Mouse (Mus musculus): ENCODE results near the gene Ly75. TPM values are rescaled to one million over a fixed set of nuclear protein-coding genes. Genes with fewer than 3 reads are reported as not detected.

Ly75 gene
- polyA plus RNA-seq, 1 experiment from 2014 or later: 0.17 TPM

GRCm38 (mm10) chr2:60387363-60387762 is 4.3 kb upstream of the Ly75 start:
- Histone ChIP-seq H3K27ac (no peak overlapping the region), H3K79me2 (ENCODE audit: inconsistent target) (no peaks in the 10 kb centered on the region), H3K4me3 (ENCODE audit: inconsistent target) (no peak overlapping the region), H3K36me3 (ENCODE audit: inconsistent target) (no peaks in the 10 kb centered on the region)
- 97% methylated on average over 3 of the region's 3 CpGs for WGBS (ENCODE audit: missing documents)

DNA sequence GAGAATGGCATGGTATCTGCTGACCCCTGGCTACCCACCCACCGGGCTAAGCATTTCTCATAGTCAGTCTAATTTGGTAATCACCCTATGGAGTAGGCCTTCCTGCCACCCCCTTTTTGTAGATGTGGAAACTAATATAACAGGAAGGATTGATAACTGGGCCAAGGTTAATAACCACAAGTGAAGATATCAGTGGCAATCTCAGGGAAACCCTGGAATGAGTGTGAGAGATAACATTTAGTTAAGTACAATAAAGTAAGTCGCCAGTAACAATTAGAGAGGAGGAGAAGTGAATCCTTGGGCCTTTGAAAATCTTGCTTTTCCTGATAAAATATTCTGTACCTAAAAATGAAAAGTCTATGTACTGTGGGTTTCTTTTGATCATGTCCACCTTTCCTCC is 3.7 kb upstream of the Ly75 start:
- Histone ChIP-seq H3K4me3 (ENCODE audit: inconsistent target) (no peak overlapping the region), H3K27ac (no peak overlapping the region), H3K36me3 (ENCODE audit: inconsistent target) (no peaks in the 10 kb centered on the region), H3K79me2 (ENCODE audit: inconsistent target) (no peaks in the 10 kb centered on the region)
- WGBS (ENCODE audit: missing documents): 91% methylated on average over 2 of the region's 2 CpGs

DNA sequence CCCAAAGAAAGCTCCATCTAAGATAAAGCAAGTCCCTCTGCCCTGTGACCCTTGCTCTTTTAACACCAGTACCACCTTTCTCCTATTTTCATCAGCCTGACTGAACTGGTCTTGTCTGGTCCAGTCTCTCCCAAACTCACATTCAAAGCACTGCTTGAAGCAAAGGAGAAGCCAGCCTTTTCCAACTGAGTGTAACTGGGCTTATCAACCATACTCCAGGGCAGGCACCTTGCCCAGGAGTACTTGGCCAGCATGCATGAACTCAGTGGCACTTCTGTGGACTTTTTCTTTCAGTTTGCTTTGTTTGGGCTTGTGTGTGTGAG is 1.6 kb upstream of the Ly75 start:
- Histone ChIP-seq H3K36me3 (ENCODE audit: inconsistent target) (no peaks in the 10 kb centered on the region), H3K79me2 (ENCODE audit: inconsistent target) (no peaks in the 10 kb centered on the region), H3K4me3 (ENCODE audit: inconsistent target) (no peak overlapping the region), H3K27ac (no peak overlapping the region)

DNA sequence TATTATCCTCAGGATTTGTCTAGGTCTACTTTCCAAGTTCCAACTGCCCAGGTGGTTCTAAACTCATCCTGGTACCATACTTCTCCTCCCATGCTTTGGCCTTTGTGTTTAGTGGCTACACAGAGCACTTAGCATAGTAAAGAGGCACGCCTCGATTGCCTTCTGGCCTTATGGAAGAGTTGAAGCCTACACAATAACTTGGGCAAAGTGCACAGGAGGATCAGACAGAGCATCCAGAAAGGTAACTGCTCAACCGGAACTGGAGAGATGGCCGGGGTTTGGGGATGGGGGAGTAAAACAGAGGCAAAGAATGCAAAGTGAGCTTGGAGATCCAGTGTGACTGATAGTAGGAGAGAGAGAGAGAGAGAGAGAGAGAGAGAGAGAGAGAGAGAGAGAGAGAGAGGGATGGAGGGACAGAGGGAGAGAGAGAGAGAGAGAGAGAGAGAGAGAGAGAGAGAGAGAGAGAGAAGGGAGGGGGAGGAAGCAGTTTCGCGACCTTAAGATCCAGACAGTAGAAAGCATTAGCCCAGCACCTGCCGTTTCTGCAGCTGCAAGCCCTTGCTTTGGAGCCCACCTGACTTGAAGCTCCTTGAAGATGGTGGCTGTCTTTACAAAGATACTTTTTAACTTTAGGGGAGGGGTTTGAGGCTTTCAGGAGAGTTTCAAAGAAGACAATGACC is 1.1 kb upstream of the Ly75 start:
- Histone ChIP-seq H3K27ac (no peak overlapping the region), H3K36me3 (ENCODE audit: inconsistent target) (no peaks in the 10 kb centered on the region), H3K79me2 (ENCODE audit: inconsistent target) (no peaks in the 10 kb centered on the region), H3K4me3 (ENCODE audit: inconsistent target) (no peak overlapping the region)
- 90% methylated on average over 7 of the region's 7 CpGs for WGBS (ENCODE audit: missing documents)

DNA sequence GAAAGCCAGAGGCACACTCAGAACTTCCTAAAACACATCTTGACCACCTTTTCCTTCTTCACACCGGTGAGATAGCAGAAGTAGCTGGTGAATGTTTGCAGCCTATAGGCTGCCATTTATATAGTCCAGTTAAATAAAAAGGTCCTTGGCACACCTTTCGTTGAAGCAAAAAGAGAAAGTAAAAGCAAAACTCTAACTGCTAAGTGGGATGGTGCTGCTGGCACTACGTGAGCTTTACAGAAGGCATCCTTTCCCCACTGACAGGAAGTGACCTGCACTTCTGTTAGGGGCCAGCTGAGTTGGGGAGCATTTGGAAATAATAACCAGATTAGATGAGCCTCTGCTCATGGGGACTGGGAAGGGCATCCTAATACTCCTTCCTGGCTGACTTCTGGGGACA is 757 bp downstream of the Ly75 start:
- Histone ChIP-seq H3K36me3 (ENCODE audit: inconsistent target) (no peaks in the 10 kb centered on the region), H3K27ac (no peak overlapping the region), H3K79me2 (ENCODE audit: inconsistent target) (no peaks in the 10 kb centered on the region), H3K4me3 (ENCODE audit: inconsistent target) (no peak overlapping the region)
- 36% methylated on average over 3 of the region's 3 CpGs for WGBS (ENCODE audit: missing documents)

GRCm38 (mm10) chr2:60377260-60377659 is 5.8 kb downstream of the Ly75 start:
- no peaks in the 10 kb centered on the region for H3K36me3 ChIP-seq (ENCODE audit: inconsistent target)
- H3K79me2 ChIP-seq (ENCODE audit: inconsistent target): no peaks in the 10 kb centered on the region
- no peak overlapping the region for H3K27ac ChIP-seq
- no peak overlapping the region for H3K4me3 ChIP-seq (ENCODE audit: inconsistent target)
- WGBS (ENCODE audit: missing documents): 71% methylated on average over 5 of the region's 5 CpGs

DNA sequence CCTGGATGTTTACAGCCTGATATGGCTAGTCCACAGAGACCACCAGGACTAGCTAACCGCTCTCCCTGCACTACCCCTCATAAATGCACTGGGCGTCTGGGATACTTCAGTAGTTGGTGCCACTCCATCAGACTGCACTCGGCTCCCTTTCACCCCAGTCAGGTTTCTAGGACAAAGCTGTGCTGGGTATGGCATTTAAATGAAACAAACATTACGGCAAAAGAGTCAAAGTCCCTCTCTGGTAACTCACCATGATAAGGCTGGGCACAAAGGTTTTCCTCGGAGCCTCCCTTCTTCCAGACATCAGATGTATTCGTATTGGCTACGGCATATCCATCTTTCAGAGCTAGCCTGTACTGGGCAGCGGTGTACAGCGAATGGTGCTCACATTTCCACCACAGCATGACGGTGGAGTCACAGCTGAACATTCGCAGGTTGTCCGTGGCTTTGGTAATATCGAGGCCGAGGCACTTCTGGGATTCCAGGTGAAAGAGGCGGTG is 7.4 kb downstream of the Ly75 start:
- H3K27ac ChIP-seq: no peak overlapping the region
- no peaks in the 10 kb centered on the region for H3K79me2 ChIP-seq (ENCODE audit: inconsistent target)
- no peak overlapping the region for H3K4me3 ChIP-seq (ENCODE audit: inconsistent target)
- no peaks in the 10 kb centered on the region for H3K36me3 ChIP-seq (ENCODE audit: inconsistent target)
- WGBS (ENCODE audit: missing documents): 97% methylated on average over 15 of the region's 15 CpGs

DNA sequence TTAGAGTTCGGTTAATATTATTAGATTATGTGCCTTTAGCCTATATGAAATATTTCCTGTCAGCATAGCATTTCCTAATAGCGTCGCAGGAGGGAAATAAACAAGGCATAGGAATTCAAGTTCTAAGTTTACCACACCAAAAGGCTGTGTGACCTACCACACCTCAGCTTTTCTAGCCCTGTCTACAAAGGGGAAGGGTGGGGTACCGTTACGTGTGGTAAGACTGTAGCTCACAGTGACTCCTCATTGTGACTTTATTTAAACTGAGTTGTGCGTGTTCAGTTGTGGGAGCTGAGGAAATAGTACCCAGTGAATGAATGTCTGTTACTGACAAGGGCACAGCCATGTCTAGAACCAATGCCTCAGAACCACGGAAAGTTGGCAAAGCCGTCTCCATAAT is 8.0 kb downstream of the Ly75 start:
- Histone ChIP-seq H3K27ac (no peak overlapping the region), H3K79me2 (ENCODE audit: inconsistent target) (no peaks in the 10 kb centered on the region), H3K36me3 (ENCODE audit: inconsistent target) (no peaks in the 10 kb centered on the region), H3K4me3 (ENCODE audit: inconsistent target) (no peak overlapping the region)
- 94% methylated on average over 8 of the region's 8 CpGs for WGBS (ENCODE audit: missing documents)

- Histone ChIP-seq H3K36me3 (ENCODE audit: inconsistent target) (no peaks in the 10 kb centered on the region), H3K27ac (no peak overlapping the region), H3K79me2 (ENCODE audit: inconsistent target) (no peaks in the 10 kb centered on the region), H3K4me3 (ENCODE audit: inconsistent target) (no peak overlapping the region)
- 93% methylated on average over 5 of the region's 5 CpGs for WGBS (ENCODE audit: missing documents)
Measured at GRCm38 (mm10) chr2:60370188-60370587, 12.9 kb downstream of the Ly75 start.

- no peaks in the 10 kb centered on the region for H3K36me3 ChIP-seq (ENCODE audit: inconsistent target)
- H3K4me3 ChIP-seq (ENCODE audit: inconsistent target): no peak overlapping the region
- H3K27ac ChIP-seq: no peak overlapping the region
- 72% methylated on average over 4 of the region's 4 CpGs for WGBS (ENCODE audit: missing documents)
- H3K79me2 ChIP-seq (ENCODE audit: inconsistent target): no peaks in the 10 kb centered on the region
Measured at GRCm38 (mm10) chr2:60369454-60369853, 13.6 kb downstream of the Ly75 start.

DNA sequence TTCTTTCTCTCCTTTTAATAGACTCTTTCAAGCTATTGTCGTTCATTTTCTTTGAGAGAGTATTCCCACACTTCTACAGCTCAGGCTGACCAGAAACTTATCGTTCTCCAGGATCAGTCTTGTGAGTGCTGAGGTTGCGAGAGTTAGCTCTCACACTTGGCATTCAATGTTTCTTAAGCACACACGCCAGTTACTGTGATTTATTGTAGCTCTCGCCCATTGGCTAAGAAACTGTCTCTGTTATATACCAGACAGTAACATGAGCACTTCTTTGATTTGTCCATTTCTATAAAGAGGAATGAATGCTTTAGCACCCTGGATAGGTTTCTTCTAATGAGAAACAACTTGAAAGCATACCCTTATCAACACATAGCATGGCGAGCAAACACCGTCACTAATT is 15.2 kb downstream of the Ly75 start:
- Histone ChIP-seq H3K4me3 (ENCODE audit: inconsistent target) (no peak overlapping the region), H3K27ac (no peak overlapping the region), H3K36me3 (ENCODE audit: inconsistent target) (no peaks in the 10 kb centered on the region), H3K79me2 (ENCODE audit: inconsistent target) (no peaks in the 10 kb centered on the region)
- 94% methylated on average over 7 of the region's 7 CpGs for WGBS (ENCODE audit: missing documents)

GRCm38 (mm10) chr2:60367204-60367603 is 15.9 kb downstream of the Ly75 start:
- 85% methylated on average over 2 of the region's 2 CpGs for WGBS (ENCODE audit: missing documents)
- no peaks in the 10 kb centered on the region for H3K36me3 ChIP-seq (ENCODE audit: inconsistent target)
- no peaks in the 10 kb centered on the region for H3K79me2 ChIP-seq (ENCODE audit: inconsistent target)
- no peak overlapping the region for H3K4me3 ChIP-seq (ENCODE audit: inconsistent target)
- H3K27ac ChIP-seq: no peak overlapping the region

- H3K4me3 ChIP-seq (ENCODE audit: inconsistent target): no peak overlapping the region
- WGBS (ENCODE audit: missing documents): 87% methylated on average over 5 of the region's 5 CpGs
Measured at GRCm38 (mm10) chr2:60365820-60366610, 17.1 kb downstream of the Ly75 start.

DNA sequence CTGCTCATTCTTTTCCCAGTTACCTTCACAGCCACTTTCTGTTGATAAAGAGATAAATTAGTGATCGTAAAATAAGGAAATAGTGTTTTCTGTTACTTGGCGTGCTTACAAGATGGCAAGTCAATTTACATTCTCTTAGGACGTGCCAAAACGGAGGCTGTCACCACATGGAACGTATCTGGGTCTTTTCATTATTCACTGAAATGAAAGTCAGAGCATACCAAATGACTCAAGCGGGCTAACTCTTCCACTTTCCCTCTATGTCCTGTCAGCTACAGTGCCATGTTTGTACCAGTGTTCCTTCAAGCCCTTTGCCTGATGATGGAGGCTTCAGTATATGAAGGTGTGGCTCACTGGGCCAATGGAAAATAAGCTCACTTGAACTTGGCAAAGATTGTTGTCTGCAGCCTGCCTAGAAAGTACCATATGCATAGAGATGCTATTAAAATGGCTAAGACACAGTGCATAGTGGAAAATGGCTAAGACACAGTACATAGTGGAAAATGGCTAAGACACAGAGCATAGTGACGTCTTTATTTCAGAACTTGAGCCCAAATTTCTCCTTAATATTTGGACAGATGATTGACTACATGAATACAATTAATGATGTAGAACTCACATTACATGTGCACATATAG is 17.8 kb downstream of the Ly75 start:
- no peaks in the 10 kb centered on the region for H3K36me3 ChIP-seq (ENCODE audit: inconsistent target)
- no peak overlapping the region for H3K27ac ChIP-seq
- no peak overlapping the region for H3K4me3 ChIP-seq (ENCODE audit: inconsistent target)
- WGBS (ENCODE audit: missing documents): 92% methylated on average over 7 of the region's 7 CpGs
- H3K79me2 ChIP-seq (ENCODE audit: inconsistent target): no peaks in the 10 kb centered on the region

More at GRCm38 (mm10) chr2:60365820-60366610, 17.1 kb downstream of the Ly75 start:
- no peaks in the 10 kb centered on the region for H3K36me3 ChIP-seq (ENCODE audit: inconsistent target)
- no peaks in the 10 kb centered on the region for H3K79me2 ChIP-seq (ENCODE audit: inconsistent target)
- no peak overlapping the region for H3K27ac ChIP-seq

DNA sequence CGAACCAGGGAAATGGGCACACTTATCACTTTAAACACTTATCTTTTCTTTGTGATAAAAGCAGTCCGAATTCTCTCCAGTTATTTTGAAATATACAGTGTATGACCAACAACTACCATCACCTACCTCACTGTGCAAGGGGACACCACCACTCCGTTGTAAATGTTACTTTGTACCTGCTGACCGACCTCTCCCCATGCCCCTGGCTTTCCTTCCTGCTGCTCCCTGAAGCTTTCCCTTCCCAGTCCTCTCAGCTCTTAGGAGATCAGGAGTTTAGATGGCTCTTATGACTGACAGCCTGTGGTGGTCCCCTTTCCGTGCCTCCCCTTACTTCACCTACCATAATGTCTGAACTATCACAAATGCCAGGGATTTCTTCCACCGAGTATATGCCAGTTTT is 21.0 kb downstream of the Ly75 start:
- Histone ChIP-seq H3K27ac (no peak overlapping the region), H3K79me2 (ENCODE audit: inconsistent target) (no peaks in the 10 kb centered on the region), H3K4me3 (ENCODE audit: inconsistent target) (no peak overlapping the region), H3K36me3 (ENCODE audit: inconsistent target) (no peaks in the 10 kb centered on the region)
- 100% methylated on average over 6 of the region's 6 CpGs for WGBS (ENCODE audit: missing documents)

Measured in macrophage (primary cell).